In the genomic region with DNA sequence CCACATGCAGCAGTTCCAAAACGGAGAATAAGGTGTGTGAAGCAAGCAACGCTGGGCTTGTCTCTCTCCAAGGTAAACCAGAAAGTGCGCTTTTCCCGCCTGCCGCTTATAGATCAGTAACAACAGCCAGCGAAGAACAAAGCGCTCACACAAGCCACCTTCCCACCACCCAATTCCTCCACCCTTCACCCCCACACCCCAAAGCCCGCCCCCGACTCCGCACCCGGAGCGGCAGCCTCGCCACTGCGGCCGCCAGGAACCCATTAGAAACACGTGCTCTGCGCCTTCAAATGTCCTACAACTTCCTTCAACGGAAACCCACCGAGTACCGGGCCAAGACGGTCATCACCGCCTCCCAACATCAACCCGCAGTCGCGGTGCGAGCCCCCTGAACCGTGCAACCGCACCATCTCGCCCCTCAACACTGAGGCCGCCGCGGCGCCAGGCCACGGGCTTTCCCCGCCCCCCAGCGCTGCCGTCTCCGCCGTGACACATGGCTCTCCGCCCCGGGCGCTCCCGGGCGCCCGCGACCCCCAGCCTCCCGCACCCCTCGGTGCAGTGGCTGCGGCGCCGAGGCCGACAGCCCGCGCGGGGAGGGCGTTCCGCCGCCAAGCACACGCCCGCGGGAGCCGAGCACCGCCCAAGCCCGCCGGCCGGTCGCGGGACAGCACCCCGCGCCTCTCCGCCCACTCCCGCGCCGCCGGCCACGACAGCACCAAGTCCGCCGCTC, we compare ENCODE assay signal across 8 mouse cellular contexts. TPM values are rescaled to one million over a fixed set of nuclear protein-coding genes. Genes with fewer than 3 reads are reported as not detected.
A peak's percentile ranks its signal among the peaks of the same experiment; 100 is the strongest.
DNase-seq lines count a peak whose midpoint lies in the region; ATAC-seq lines count a peak whose summit lies in the region.

No protein-coding gene starts in this region.

- peak overlapping the region; percentile 64 for H3K4me2 ChIP-seq in hindbrain, embryonic 14.5 days (replicated peaks)

- H3K9me3 ChIP-seq in hindbrain, embryonic 14.5 days (ENCODE audit: control insufficient read depth, low read length) = no peaks in the 10 kb centered on the region

- peak overlapping the region; percentile 100 for H3K27ac ChIP-seq in hindbrain, embryonic 14.5 days

- peak; percentile 66 for DNase-seq in ZHBTc4 (ENCODE audit: low read depth, low spot score)
- peak; percentile 70 to 76 for DNase-seq in cerebellum, postnatal 10 days
- DNase-seq in frontal cortex, postnatal 25 days (ENCODE audit: low spot score in 2 of 2) = peak; percentile 15 to 17
- no peak for DNase-seq in hindbrain, embryonic 14.5 days (ENCODE audit: low spot score)
- peak; percentile 23 to 37 for DNase-seq in layer of hippocampus, postnatal 25 days (ENCODE audit: extremely low spot score in 1 of 2, low spot score in 1 of 2)
- peak; percentile 16 for DNase-seq in lung, postnatal 25 days (ENCODE audit: low spot score)
- peak; percentile 55 to 56 for DNase-seq in right cerebral cortex, postnatal 10 days (ENCODE audit: low spot score in 2 of 2)
- DNase-seq in urinary bladder, postnatal 4 days (ENCODE audit: low spot score in 2 of 2) = peak; percentile 26 to 67

- no peak; the same call in none of the 2 replicates for ATAC-seq in hindbrain, embryonic 14.5 days (ENCODE audit: low FRiP score)

- no peaks in the 10 kb centered on the region for H3K27me3 ChIP-seq in hindbrain, embryonic 14.5 days (ENCODE audit: control insufficient read depth, insufficient read depth, low read length)

- peaks cover 26% of the 10 kb centered on the region for H3K4me1 ChIP-seq in hindbrain, embryonic 14.5 days (replicated peaks; ENCODE audit: control insufficient read depth, insufficient read depth, low read length)

- peak overlapping the region; percentile 99 for H3K4me3 ChIP-seq in hindbrain, embryonic 14.5 days (replicated peaks; ENCODE audit: low read length)

- H3K9ac ChIP-seq in hindbrain, embryonic 14.5 days = peak overlapping the region; percentile 97

- under 1% methylated on average over 72 of the region's 78 CpGs for WGBS in hindbrain, embryonic 14.5 days

- H3K36me3 ChIP-seq in hindbrain, embryonic 14.5 days (replicated peaks; ENCODE audit: control insufficient read depth, insufficient read depth) = peaks cover 34% of the 10 kb centered on the region

RNA-seq across cellular contexts. Expression of a gene that starts 1.1 kb away (rescaled TPM):
- 91.5 and 98.2 TPM in 2 replicates for polyA plus RNA-seq in hindbrain, embryonic 14.5 days (2014; fragmentation: Nextera tagmentation; extraction: Ambion mirVana)
- 10 to 100 TPM; 62.4 to 69.4 TPM for total RNA-seq in layer of hippocampus, postnatal 25 days (2021)

RNA-seq across cellular contexts. Expression of a gene that starts 24.8 kb away (rescaled TPM):
- polyA plus RNA-seq in hindbrain, embryonic 14.5 days (2014; fragmentation: Nextera tagmentation; extraction: Ambion mirVana) = 0.63 TPM in 1 of 2 replicates, not detected in the other
- total RNA-seq in layer of hippocampus, postnatal 25 days (2021) = not detected

RNA-seq across cellular contexts. Expression of a gene that starts 42.5 kb away (rescaled TPM):
- 32.9 and 36.7 TPM in 2 replicates for polyA plus RNA-seq in hindbrain, embryonic 14.5 days (2014; fragmentation: Nextera tagmentation; extraction: Ambion mirVana)
- total RNA-seq in layer of hippocampus, postnatal 25 days (2021) = 10 to 100 TPM; 46.2 to 51.8 TPM
